Mouse (Mus musculus) hindbrain, embryonic 15.5 days (tissue): ENCODE data around the gene Traf4. TPM values are rescaled to one million over a fixed set of nuclear protein-coding genes. Genes with fewer than 3 reads are reported as not detected.

Source experiments
- microRNA-seq: library from miRNA; unstranded; fragments of <30 nt; microRNA quantifications from one replicate; pipeline ENCODE4, GENCODE M21; 2016
- polyA plus RNA-seq: library from polyadenylated mRNA; unstranded; fragments of >200 nt; fragmentation: Nextera tagmentation; extraction: Ambion mirVana; gene quantifications from 2 replicates; pipeline ENCODE4 v1.2.1, GENCODE M21; 2015

Traf4 gene
- polyA plus RNA-seq, 1 experiment from 2014 or later = 102 TPM

Small RNA genes within 50 kb of the gene (microRNA-seq; reads per million reads assigned to microRNA genes)
- gene Mir7653 = not detected

Other genes with a start within 250 kb of the Traf4 start
- gene Sez6, start 234.8 kb downstream of the Traf4 start, polyA plus RNA-seq = 123 and 151 TPM in 2 replicates
- gene Phf12, start 182.8 kb downstream of the Traf4 start, polyA plus RNA-seq = 15.1 and 19.0 TPM in 2 replicates
- 48.6 and 55.6 TPM in 2 replicates for gene Dhrs13, start 133.3 kb downstream of the Traf4 start, polyA plus RNA-seq
- 103 and 106 TPM in 2 replicates for gene Flot2, start 127.7 kb downstream of the Traf4 start, polyA plus RNA-seq
- 30.9 and 32.5 TPM in 2 replicates for gene Eral1, start 85.2 kb downstream of the Traf4 start, polyA plus RNA-seq
- 24.0 and 33.3 TPM in 2 replicates for gene Fam222b, start 70.9 kb downstream of the Traf4 start, polyA plus RNA-seq
- 7.5 and 8.5 TPM in 2 replicates for gene Nek8, start 11.1 kb upstream of the Traf4 start, polyA plus RNA-seq
- gene Tlcd1, start 11.1 kb upstream of the Traf4 start, polyA plus RNA-seq = 12.8 and 13.2 TPM in 2 replicates
- gene Rpl23a, start 18.0 kb upstream of the Traf4 start, polyA plus RNA-seq = 743 and 824 TPM in 2 replicates
- 58.0 and 65.7 TPM in 2 replicates for gene Rab34, start 22.8 kb upstream of the Traf4 start, polyA plus RNA-seq
- gene Proca1, start 27.8 kb upstream of the Traf4 start, polyA plus RNA-seq = 3.1 and 3.2 TPM in 2 replicates
- 91.6 and 92.1 TPM in 2 replicates for gene Sdf2, start 80.2 kb upstream of the Traf4 start, polyA plus RNA-seq
- 24.8 and 27.4 TPM in 2 replicates for gene Supt6, start 80.4 kb upstream of the Traf4 start, polyA plus RNA-seq
- 50.9 and 65.0 TPM in 2 replicates for gene 2610507B11Rik, start 96.2 kb upstream of the Traf4 start, polyA plus RNA-seq
- 0.26 and 0.32 TPM in 2 replicates for gene BC030499, start 125.3 kb upstream of the Traf4 start, polyA plus RNA-seq
- 9.7 and 14.0 TPM in 2 replicates for gene Spag5, start 135.9 kb upstream of the Traf4 start, polyA plus RNA-seq
- gene Aldoc, start 157.4 kb upstream of the Traf4 start, polyA plus RNA-seq = 318 and 319 TPM in 2 replicates
- gene Pigs, start 162.8 kb upstream of the Traf4 start, polyA plus RNA-seq = 84.6 and 92.9 TPM in 2 replicates
- 88.3 and 94.3 TPM in 2 replicates for gene Unc119, start 177.9 kb upstream of the Traf4 start, polyA plus RNA-seq
- gene Foxn1, start 221.0 kb upstream of the Traf4 start, polyA plus RNA-seq = not detected in 2 replicates